Mouse (Mus musculus) layer of hippocampus, adult 9-11 months (tissue): ENCODE measurements around the gene Cage1.

Source experiments
- DNase-seq: peaks from one replicate; pipeline ENCODE4 v3.0.0; 2022

Gene Cage1

GRCm38 (mm10) chr13:38009721-38010408, 27.0 kb downstream of the Cage1 start:
- peak; percentile 48 for DNase-seq

- no peak for DNase-seq
Observed at GRCm38 (mm10) chr13:38007972-38008371, 28.9 kb downstream of the Cage1 start.

GRCm38 (mm10) chr13:38002461-38002860, 34.4 kb downstream of the Cage1 start:
- DNase-seq, result no peak

GRCm38 (mm10) chr13:37999713-38000112, 37.2 kb downstream of the Cage1 start:
- no peak for DNase-seq

GRCm38 (mm10) chr13:37994405-37994749, 42.5 kb downstream of the Cage1 start:
- no peak for DNase-seq

GRCm38 (mm10) chr13:37993704-37994404, 43.0 kb downstream of the Cage1 start, which contains the start of gene Ssr1:
Ssr1 (minus strand) TSS chr13:37994217.
- peak; percentile 96 for DNase-seq

- no peak for DNase-seq
Observed at GRCm38 (mm10) chr13:37993376-37993703, 43.5 kb downstream of the Cage1 start.

GRCm38 (mm10) chr13:37992638-37993371, 44.1 kb downstream of the Cage1 start:
- no peak for DNase-seq

GRCm38 (mm10) chr13:37989701-37990100, 47.2 kb downstream of the Cage1 start:
- no peak for DNase-seq

- DNase-seq, result no peak
Observed at GRCm38 (mm10) chr13:37986166-37986565, 50.7 kb downstream of the Cage1 start.

- DNase-seq, result no peak
Observed at GRCm38 (mm10) chr13:37981063-37981462, 55.8 kb downstream of the Cage1 start.

- DNase-seq, result no peak
Observed at GRCm38 (mm10) chr13:37980346-37980745, 56.5 kb downstream of the Cage1 start.

GRCm38 (mm10) chr13:37979506-37979905, 57.4 kb downstream of the Cage1 start:
- no peak for DNase-seq

- DNase-seq, result no peak
Observed at GRCm38 (mm10) chr13:37974731-37975130, 62.1 kb downstream of the Cage1 start.

GRCm38 (mm10) chr13:37974036-37974435, 62.8 kb downstream of the Cage1 start:
- DNase-seq, result no peak

GRCm38 (mm10) chr13:37970887-37971530, 65.9 kb downstream of the Cage1 start:
- no peak for DNase-seq

- peak; percentile 67 for DNase-seq
Observed at GRCm38 (mm10) chr13:37969988-37970387, 66.9 kb downstream of the Cage1 start.

GRCm38 (mm10) chr13:37969337-37969736, 67.5 kb downstream of the Cage1 start:
- peak; percentile 79 for DNase-seq

GRCm38 (mm10) chr13:37967565-37967964, 69.3 kb downstream of the Cage1 start:
- no peak for DNase-seq

GRCm38 (mm10) chr13:37967052-37967437, 69.8 kb downstream of the Cage1 start:
- no peak for DNase-seq

- DNase-seq, result no peak
Observed at GRCm38 (mm10) chr13:37966256-37967051, 70.4 kb downstream of the Cage1 start.

- DNase-seq, result no peak
Observed at GRCm38 (mm10) chr13:37965126-37965914, 71.5 kb downstream of the Cage1 start.
